Mouse (Mus musculus): ENCODE data around the gene Tomm40.

GRCm38 (mm10) chr7:19666750-19667149 is 48.5 kb downstream of the Tomm40 start:
- peak; percentile 13; the same call in 1 of the 2 replicates for TF ChIP-seq CTCF (IDR thresholded peaks at IDR 0.05; ENCODE audit: low read depth)
- TF ChIP-seq EP300 (IDR thresholded peaks at IDR 0.05; ENCODE audit: low read depth), result no peak
